Mouse (Mus musculus) embryonic facial prominence, embryonic 14.5 days (tissue): ENCODE measurements around the gene Vps37b. TPM values are rescaled to one million over a fixed set of nuclear protein-coding genes. Genes with fewer than 3 reads are reported as not detected.
A peak's percentile ranks its signal among the peaks of the same experiment; 100 is the strongest.

ENCODE experiments used
- ATAC-seq: fragments of 200-750 bp; cut with Nextera tagmentation; 2 replicates; pipeline ENCODE4 v1.8.0; 2017; ENCODE audit warnings: low read depth, moderate number of reproducible peaks, moderate TSS enrichment
- DNase-seq: peaks from one replicate; pipeline ENCODE4 v3.0.0-alpha.2; 2015; ENCODE audit warnings: low spot score
- H3K27ac ChIP-seq: fragments of 300-500 bp; sonication (generic); replicated peaks from 2 replicates; pipeline ENCODE4 v1.5.1; 2014; ENCODE audit warnings: low read depth, mild to moderate bottlenecking, low read length, moderate library complexity
- H3K27me3 ChIP-seq: fragments of 300-500 bp; sonication (generic); replicated peaks from 2 replicates; pipeline ENCODE4 v1.6.1; 2014; ENCODE audit warnings: low read length; ENCODE audit not compliant: control insufficient read depth, insufficient read depth
- H3K36me3 ChIP-seq: fragments of 300-500 bp; sonication (generic); 2 replicates; pipeline ENCODE4 v1.6.1; 2014; ENCODE audit warnings: low read length, mixed read lengths; ENCODE audit not compliant: control insufficient read depth, insufficient read depth
- H3K4me1 ChIP-seq: fragments of 300-500 bp; sonication (generic); 2 replicates; pipeline ENCODE4 v1.6.1; 2014; ENCODE audit warnings: antibody characterized with exemption, low read length; ENCODE audit not compliant: control insufficient read depth, insufficient read depth
- H3K4me2 ChIP-seq: fragments of 300-500 bp; sonication (generic); 2 replicates; pipeline ENCODE4 v1.6.1; 2014; ENCODE audit warnings: low read depth, mild to moderate bottlenecking, low read length, moderate library complexity, mixed read lengths
- H3K4me3 ChIP-seq: fragments of 300-500 bp; sonication (generic); 2 replicates; pipeline ENCODE4 v1.5.1; 2014; ENCODE audit warnings: low read depth, mild to moderate bottlenecking, low read length
- H3K9ac ChIP-seq: fragments of 300-500 bp; sonication (generic); 2 replicates; pipeline ENCODE4 v1.6.1; 2014; ENCODE audit warnings: low read depth, mild to moderate bottlenecking, low read length, moderate library complexity, mixed read lengths
- H3K9me3 ChIP-seq: fragments of 300-500 bp; sonication (generic); 2 replicates; pipeline ENCODE4 v1.6.1; 2016; ENCODE audit warnings: low read length; ENCODE audit not compliant: control insufficient read depth
- WGBS: fragments of 180-500 bp; shearing (Covaris S2); extraction: QIAGEN DNeasy Blood & Tissue Kit; methylation state at CpG from one replicate; pipeline ENCODE4 v1.1.7; 2014; 5-methylcytosine and 5-hydroxymethylcytosine counted together
- polyA plus RNA-seq: library from polyadenylated mRNA; unstranded; fragments of >200 nt; fragmentation: Nextera tagmentation; extraction: Ambion mirVana; gene quantifications from 2 replicates; pipeline ENCODE4 v1.2.1, GENCODE M21; 2014

Vps37b gene
- polyA plus RNA-seq, 1 experiment from 2014 or later: 31.7 TPM

DNA sequence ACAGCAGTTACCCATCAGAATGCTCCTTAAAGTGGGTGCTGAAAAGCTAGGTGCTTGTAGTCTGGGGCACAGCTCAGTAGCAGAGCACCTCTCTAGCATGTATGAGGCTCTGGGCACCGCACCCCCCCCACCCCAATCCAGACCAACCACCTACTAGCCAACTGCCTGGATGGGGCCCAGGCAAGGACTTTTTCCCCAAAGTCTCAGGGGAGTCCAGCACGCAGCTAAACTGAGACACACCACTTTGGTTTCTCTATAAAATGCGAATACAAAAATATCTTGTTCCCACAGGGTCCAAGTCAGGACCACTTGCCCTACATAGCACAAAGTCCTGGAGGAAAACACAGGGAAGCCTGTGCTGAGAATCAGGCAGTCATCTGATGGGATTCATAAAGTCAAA, 17.9 kb downstream of the Vps37b start:
- H3K27ac ChIP-seq: no peak overlapping the region
- H3K4me1 ChIP-seq: peaks cover 42% of the 10 kb centered on the region
- DNase-seq (no peak), ATAC-seq (no peak)
- WGBS: 66% methylated on average over 3 of the region's 3 CpGs
- no peak overlapping the region for H3K4me3 ChIP-seq
- no peaks in the 10 kb centered on the region for H3K27me3 ChIP-seq
- H3K36me3 ChIP-seq: peaks cover 10% of the 10 kb centered on the region
- H3K9ac ChIP-seq: no peak overlapping the region
- H3K9me3 ChIP-seq: no peaks in the 10 kb centered on the region
- no peak overlapping the region for H3K4me2 ChIP-seq

DNA sequence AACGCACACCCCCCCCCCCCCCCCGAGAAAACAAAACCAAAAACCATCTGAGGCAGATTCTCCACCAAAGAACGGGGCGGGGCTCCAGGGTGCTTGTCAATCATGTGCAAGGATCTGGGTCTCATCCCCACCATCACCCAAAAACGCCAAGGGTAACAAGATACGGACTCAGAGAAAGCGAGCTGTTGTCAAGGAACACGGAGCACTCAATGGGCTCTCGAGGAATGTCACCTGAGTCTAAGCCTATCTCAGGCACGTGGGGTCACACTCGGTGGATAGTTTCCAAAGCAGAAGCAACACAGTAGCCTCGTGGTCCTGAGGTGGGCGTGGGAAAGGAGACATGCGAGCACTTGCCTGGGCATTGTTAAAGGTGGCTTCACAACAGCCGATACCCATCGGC, 18.3 kb downstream of the Vps37b start:
- ATAC-seq (no peak), DNase-seq (no peak)
- Histone ChIP-seq H3K4me1 (peaks cover 42% of the 10 kb centered on the region), H3K9me3 (no peaks in the 10 kb centered on the region), H3K9ac (no peak overlapping the region), H3K27me3 (no peaks in the 10 kb centered on the region), H3K4me3 (no peak overlapping the region), H3K36me3 (peaks cover 15% of the 10 kb centered on the region), H3K27ac (no peak overlapping the region), H3K4me2 (no peak overlapping the region)
- 75% methylated on average over 16 of the region's 16 CpGs for WGBS

DNA sequence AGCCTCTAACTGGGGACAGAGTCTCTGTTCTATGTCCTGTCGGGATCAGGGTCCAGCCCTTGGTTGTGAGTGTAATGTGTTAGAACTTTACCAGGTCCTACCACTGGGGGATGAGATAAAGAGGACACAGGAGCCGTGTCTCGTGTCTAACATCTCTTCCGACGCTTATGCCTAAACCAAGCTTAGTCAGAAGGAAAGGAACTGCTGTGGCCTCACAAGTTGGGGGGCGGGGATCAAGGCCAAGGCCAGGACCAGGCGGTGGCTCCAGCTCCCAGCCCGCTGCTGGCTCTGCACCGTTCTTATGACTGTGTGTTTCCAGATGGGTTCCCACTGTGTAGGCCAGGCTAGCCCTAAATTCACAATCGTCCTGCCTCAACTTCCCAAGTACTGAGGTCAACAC, 19.2 kb downstream of the Vps37b start:
- Histone ChIP-seq H3K4me1 (peaks cover 41% of the 10 kb centered on the region), H3K9me3 (no peaks in the 10 kb centered on the region), H3K4me2 (no peak overlapping the region), H3K4me3 (no peak overlapping the region), H3K27ac (0 out of 2 replicates have a peak overlapping the region, but pooled peaks have one; percentile 86), H3K36me3 (peaks cover 23% of the 10 kb centered on the region), H3K27me3 (no peaks in the 10 kb centered on the region), H3K9ac (no peak overlapping the region)
- WGBS: 81% methylated on average over 10 of the region's 10 CpGs
- DNase-seq: no peak
- no peak for ATAC-seq

DNA sequence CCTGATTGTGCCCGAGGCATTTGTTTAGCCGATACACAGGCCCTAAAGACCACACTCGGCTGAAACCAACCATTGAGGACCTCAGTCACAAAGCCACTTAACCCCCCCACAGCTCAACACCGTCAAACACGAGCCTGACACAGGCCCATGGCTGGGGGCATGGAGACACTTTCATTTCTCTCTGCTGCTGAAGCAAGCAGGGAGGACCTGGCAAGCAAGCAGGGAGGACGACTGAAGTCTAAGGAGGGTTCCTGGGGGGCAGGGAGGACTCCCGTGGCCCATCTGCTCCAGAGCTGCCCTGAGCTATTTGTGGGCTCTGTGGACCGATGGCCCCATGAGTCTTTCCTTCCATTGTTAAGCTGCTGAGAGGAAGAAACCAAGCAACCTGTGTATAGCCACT, 20.1 kb downstream of the Vps37b start:
- peak overlapping the region; percentile 41 for H3K4me2 ChIP-seq
- H3K9me3 ChIP-seq: no peaks in the 10 kb centered on the region
- H3K4me3 ChIP-seq: no peak overlapping the region
- ATAC-seq (no peak), DNase-seq (no peak)
- H3K27ac ChIP-seq: peak overlapping the region; percentile 86
- H3K36me3 ChIP-seq: peaks cover 33% of the 10 kb centered on the region
- no peaks in the 10 kb centered on the region for H3K27me3 ChIP-seq
- peaks cover 39% of the 10 kb centered on the region for H3K4me1 ChIP-seq
- H3K9ac ChIP-seq: peak overlapping the region; percentile 31
- WGBS: 26% methylated on average over 8 of the region's 8 CpGs

DNA sequence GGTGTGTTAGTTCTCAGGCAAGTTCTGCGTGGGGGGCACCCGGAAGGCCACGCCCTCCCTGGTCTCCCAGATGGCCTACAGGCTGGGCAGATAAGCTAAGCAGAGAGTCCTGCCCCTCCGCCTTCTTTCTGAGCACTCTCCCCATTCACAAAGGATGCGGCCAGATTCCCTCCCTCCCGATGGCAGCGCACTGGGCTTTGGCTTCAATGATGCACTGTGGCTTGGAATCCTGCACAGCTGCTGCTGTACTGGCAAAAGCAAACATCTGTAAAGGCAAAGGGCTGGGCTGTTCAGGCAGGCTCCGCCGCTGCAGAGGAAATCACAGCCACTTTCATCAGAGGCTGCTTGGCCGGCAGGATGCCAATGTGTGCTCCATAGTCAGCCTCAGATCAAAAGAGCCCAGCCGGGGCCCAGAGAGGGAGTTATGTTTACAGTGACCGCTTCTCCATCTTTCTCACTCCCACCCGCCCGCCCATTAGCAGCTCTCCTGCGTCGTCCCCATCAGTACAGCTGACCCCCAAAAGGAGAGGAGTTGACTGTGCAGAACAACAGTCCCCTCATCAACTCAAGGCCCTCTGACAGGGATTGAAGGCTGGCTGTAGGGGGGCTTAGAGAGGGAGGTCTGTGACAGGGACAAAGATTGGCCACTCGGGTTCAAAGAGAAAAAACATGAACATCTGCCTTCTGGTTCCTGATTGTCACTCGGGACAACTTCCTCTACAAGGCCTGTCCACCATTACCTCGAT, 21.0 kb downstream of the Vps37b start:
- Histone ChIP-seq H3K4me3 (no peak overlapping the region), H3K4me1 (peaks cover 39% of the 10 kb centered on the region)

DNA sequence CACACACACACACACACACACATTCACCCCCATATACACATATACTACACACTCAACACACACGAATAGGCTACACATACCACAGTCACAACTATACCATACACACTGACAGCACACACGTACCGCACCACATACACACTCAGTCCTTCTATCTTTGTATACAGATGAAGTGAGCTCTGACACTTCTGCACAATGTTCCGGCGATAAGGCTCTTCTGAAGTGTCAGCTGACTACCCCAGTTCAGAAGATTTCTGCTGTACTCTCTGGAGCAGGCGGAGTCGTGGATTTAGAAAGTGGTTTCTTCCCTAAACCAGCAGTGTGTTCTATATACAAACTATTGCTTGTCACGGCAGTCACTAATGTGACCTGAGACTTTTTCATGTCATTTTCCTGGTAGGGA, 22.0 kb downstream of the Vps37b start:
- Histone ChIP-seq H3K4me3 (no peak overlapping the region), H3K27ac (peak overlapping the region; percentile 86; the same call in 1 of the 2 replicates), H3K4me2 (no peak overlapping the region), H3K4me1 (peaks cover 39% of the 10 kb centered on the region), H3K9ac (no peak overlapping the region), H3K27me3 (no peaks in the 10 kb centered on the region), H3K9me3 (no peaks in the 10 kb centered on the region), H3K36me3 (peaks cover 51% of the 10 kb centered on the region)
- 86% methylated on average over 8 of the region's 8 CpGs for WGBS
- no peak for ATAC-seq
- no peak for DNase-seq

More for the DNA sequence above, 21.0 kb downstream of the Vps37b start:
- H3K27me3 ChIP-seq: no peaks in the 10 kb centered on the region
- 6% methylated on average over 15 of the region's 19 CpGs for WGBS
- no peaks in the 10 kb centered on the region for H3K9me3 ChIP-seq
- H3K36me3 ChIP-seq: peaks cover 41% of the 10 kb centered on the region
- ATAC-seq (peak; percentile 83), DNase-seq (peak; percentile 94)
- H3K9ac ChIP-seq: peak overlapping the region; percentile 38; the same call in 1 of the 2 replicates
- peak overlapping the region; percentile 41 for H3K4me2 ChIP-seq
- H3K27ac ChIP-seq: peak overlapping the region; percentile 86

GRCm38 (mm10) chr5:124006891-124007491, 25.1 kb downstream of the Vps37b start:
- H3K36me3 ChIP-seq: peaks cover 64% of the 10 kb centered on the region
- WGBS: 93% methylated on average over 17 of the region's 17 CpGs
- peaks cover 17% of the 10 kb centered on the region for H3K4me1 ChIP-seq

GRCm38 (mm10) chr5:124006082-124006873, 25.8 kb downstream of the Vps37b start:
- DNase-seq: no peak
- Histone ChIP-seq H3K36me3 (peaks cover 64% of the 10 kb centered on the region), H3K4me3 (no peak overlapping the region), H3K9ac (no peak overlapping the region), H3K27me3 (no peaks in the 10 kb centered on the region), H3K4me1 (peaks cover 9% of the 10 kb centered on the region), H3K4me2 (no peak overlapping the region), H3K9me3 (no peaks in the 10 kb centered on the region), H3K27ac (no peak overlapping the region)
- 88% methylated on average over 23 of the region's 26 CpGs for WGBS
- ATAC-seq: no peak

More at GRCm38 (mm10) chr5:124006891-124007491, 25.1 kb downstream of the Vps37b start:
- Histone ChIP-seq H3K4me2 (no peak overlapping the region), H3K27ac (no peak overlapping the region), H3K4me3 (no peak overlapping the region), H3K9ac (no peak overlapping the region), H3K27me3 (no peaks in the 10 kb centered on the region), H3K9me3 (no peaks in the 10 kb centered on the region)
- DNase-seq (no peak), ATAC-seq (no peak)
